Comparison of ENCODE assay signal across 20 mouse cellular contexts in the genomic region with DNA sequence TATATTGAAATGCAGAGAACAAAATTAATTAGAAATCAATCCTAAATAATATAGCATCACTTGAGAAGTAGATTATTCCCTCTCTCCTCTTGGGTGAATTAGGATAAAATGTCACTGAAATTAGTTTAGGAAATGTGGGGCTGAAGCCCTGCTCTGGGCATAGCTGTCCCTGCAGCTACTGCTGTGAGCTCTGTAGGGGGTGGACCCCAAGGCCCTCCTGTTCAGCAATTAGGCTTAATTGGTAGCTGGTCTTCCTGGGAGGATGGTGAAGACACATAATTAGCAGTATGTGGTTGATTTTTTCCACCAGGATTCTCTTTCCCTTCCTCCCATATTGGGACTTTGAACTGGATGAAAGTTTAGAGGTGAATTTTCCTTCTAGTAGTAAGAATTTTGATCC.
"Had no signal": no experiment of that assay in that cellular context is flagged by ENCODE, and none has a peak within 500 bp of the region (broad histone marks: within the 10 kb centered on the region; RNA-seq: fewer than 3 reads in every experiment).

No protein-coding gene starts in this region.

- H3K27ac ChIP-seq: kidney, postnatal 0 days; layer of hippocampus, adult 2 months; left cerebral cortex, adult 2 months; liver, embryonic 13.5 days; midbrain, embryonic 12.5 days; neural tube, embryonic 13.5 days; stomach, postnatal 0 days had no signal

- H3K4me2 ChIP-seq: liver, embryonic 13.5 days; midbrain, embryonic 12.5 days; neural tube, embryonic 13.5 days had no signal

- H3K9me3 ChIP-seq: liver, embryonic 13.5 days; midbrain, embryonic 12.5 days; neural tube, embryonic 13.5 days had no signal

- ATAC-seq: midbrain, embryonic 16.5 days had no signal

- H3K4me3 ChIP-seq: layer of hippocampus, adult 2 months; left cerebral cortex, adult 2 months; liver, embryonic 13.5 days; midbrain, embryonic 12.5 days; myocyte; neural tube, embryonic 13.5 days had no signal

- H3K9ac ChIP-seq: liver, embryonic 13.5 days; midbrain, embryonic 12.5 days; neural tube, embryonic 13.5 days had no signal

- H3K27me3 ChIP-seq: liver, embryonic 13.5 days; midbrain, embryonic 12.5 days; neural tube, embryonic 13.5 days had no signal

- H3K36me3 ChIP-seq: liver, embryonic 13.5 days; midbrain, embryonic 12.5 days; neural tube, embryonic 13.5 days had no signal

- DNase-seq: kidney, postnatal 25 days; layer of hippocampus, adult 9-11 months; layer of hippocampus, postnatal 36 days; liver, embryonic 13.5 days; lung, adult 2 months; lung, postnatal 14 days; lung, postnatal 4 days; right cerebral cortex, postnatal 14 days; right cerebral cortex, postnatal 4 days; thymus, adult 2 months; thymus, postnatal 14 days; thymus, postnatal 4 days had no signal

- H3K4me1 ChIP-seq: liver, embryonic 13.5 days; midbrain, embryonic 12.5 days had no signal
